Mouse (Mus musculus) ovary, postnatal 10 days (tissue): ENCODE results near the gene Xkr7.

Source experiments
- DNase-seq: peaks from one replicate; pipeline ENCODE4 v3.0.0; 2022; ENCODE audit warnings: low spot score

The Xkr7 gene

DNA sequence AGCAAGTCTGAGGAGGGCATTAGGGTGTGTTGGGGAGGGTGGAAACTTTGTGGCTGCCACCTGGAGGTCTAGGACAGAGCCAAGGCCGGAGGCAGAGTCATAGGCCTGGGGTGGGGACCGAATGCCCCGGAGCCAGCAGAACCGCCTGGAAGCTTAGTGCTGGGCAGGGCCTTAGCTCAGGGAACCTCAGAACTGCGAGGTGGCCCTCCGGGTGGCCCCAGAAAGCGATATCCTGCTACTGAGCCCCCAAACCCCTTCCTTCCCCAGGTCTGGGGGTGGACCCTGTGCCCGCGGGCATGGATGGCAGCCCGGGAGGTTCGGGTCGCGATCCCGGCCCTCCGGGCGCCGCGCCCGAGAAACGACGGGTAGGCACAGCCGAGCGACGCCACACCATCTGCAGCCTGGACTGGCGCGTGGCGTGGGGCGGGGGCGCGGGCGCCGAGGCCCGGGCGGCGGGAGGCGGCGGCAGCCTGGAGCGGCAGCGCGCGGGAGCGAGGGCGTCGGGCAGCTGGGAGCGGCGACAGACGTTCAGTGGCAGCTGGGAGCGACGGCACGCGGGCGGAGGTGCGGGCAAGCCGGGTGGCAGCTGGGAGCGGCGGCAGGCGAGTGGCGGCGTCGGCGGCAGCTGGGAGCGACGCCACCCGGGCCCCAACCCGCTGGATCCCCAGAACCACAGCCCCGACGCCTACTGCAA, 40.0 kb downstream of the Xkr7 start:
- DNase-seq: no peak

DNA sequence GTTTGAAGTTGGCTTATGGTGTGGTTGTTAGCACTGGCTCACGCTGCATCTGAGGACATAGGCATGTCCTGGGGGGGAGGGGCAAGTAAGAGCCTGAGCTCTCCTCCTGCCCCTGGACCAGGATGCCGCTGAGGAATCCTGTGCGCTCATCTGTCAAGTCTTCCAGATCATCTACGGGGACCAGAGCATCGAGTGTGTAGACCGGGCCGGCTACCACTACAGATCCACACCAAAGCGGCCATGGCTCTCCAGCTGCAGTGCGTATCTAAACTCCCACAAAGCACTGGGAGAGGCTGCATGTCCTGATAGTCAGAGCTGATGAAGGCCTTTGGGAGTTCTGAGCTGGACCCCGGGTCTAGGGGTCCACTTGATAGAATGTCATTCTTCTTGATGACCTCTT, 43.0 kb downstream of the Xkr7 start:
- no peak for DNase-seq

DNA sequence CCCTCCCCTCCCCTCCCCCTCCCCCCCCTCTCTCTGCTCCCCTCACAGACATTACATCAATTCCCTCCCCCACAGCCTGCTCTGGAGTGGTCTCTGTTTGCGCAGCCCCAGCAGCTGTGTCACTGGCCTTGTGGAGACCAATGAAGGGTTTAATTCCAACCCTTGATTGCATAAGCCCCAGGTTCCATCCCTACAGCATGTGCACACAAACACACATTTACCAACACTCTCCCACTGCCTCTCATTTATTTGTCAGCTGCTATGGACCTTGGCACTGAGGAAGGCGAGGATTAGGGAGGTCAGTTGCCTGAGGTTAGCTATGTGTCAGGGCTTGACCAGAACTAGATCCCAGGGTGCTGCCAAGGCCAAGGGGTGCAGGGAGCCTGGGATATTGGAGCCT, 44.3 kb downstream of the Xkr7 start:
- no peak for DNase-seq

DNA sequence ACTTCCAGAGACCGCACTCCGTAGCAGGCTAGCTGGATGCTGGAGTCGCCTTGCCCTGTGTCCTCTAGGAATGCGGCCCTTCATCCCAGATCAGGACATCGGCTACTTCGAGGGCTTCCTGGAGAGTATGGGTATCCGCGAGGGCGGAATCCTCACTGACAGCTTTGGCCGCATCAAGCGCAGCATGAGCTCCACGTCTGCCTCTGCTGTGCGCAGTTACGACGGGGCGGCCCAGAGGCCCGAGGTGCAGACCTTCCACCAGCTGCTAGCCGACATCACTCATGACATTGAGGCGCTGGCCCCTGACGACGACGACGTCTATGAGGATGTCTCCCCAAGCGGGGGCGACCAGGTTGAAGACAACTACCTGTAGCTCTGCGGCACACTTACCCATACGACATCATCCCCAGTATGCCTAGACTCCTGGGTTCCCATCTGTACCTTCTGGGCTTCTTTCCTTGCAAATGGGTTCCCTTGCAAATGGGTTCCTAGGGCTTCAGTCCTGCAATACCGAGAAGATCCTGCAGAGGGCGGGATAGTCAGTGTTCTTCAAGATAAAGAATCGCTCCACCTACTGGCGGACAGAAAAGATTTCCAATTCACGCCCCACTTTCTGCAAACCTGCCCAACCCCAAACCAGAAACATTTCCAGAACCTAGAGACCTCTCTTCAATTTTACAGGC, 49.3 kb downstream of the Xkr7 start:
- DNase-seq: peak; percentile 45

DNA sequence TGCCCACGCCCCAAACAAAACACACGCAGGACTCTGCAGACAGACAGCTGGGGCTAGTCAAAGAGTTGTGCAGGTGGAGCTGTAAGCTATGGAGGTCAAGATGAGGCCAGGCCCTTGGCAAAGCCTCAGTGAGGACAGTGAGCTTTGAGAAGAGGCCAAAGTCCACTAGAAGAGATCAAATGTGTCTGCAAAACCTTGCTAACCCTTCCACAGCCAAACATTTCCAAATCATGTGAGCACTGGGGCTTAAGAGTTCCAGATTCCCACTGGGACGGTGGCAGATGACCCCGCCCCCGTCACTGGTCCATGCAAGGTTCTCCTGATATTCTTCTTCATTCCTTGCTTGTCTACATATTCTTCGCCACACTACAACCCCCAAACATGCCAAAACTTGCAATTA, 50.2 kb downstream of the Xkr7 start:
- DNase-seq: no peak

DNA sequence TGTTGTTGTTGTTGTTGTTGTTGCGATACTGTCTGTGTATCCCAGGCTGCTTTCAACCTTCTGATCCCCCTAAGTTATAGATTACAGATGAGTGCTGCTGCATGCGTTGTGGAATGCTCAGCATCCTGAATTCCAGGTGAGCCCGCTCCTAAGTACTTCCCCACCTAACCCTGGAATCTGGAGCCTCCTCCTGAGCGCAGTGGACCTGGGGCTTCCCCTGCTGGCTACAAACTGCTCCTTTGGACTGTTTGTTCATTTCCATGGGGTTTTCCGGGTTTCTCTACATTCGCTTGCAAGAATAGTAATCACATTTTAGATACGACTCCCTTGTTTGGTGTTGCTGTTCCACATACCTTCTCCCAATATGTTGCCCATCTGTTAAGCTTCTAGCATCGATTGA, 51.6 kb downstream of the Xkr7 start:
- DNase-seq: no peak

DNA sequence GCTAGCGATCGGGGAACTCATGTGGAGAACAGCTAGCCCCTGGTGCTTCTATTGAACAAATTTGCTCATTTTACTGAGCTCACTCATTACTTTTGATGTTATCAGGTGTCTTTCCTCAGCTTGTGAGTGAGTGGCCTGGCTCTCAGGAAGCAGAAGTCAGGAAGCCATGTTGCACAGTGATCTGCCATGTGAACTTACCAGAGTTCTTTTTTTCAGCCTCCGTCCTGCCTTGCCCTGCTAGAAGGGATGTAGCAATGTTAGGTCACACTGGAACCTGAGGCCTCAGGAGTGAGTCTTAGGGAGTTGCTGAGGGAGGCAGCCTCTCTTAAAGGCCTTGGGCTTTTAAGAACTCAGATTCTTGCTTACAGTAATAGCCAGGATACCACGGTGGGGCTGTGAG, 52.2 kb downstream of the Xkr7 start:
- DNase-seq: no peak

DNA sequence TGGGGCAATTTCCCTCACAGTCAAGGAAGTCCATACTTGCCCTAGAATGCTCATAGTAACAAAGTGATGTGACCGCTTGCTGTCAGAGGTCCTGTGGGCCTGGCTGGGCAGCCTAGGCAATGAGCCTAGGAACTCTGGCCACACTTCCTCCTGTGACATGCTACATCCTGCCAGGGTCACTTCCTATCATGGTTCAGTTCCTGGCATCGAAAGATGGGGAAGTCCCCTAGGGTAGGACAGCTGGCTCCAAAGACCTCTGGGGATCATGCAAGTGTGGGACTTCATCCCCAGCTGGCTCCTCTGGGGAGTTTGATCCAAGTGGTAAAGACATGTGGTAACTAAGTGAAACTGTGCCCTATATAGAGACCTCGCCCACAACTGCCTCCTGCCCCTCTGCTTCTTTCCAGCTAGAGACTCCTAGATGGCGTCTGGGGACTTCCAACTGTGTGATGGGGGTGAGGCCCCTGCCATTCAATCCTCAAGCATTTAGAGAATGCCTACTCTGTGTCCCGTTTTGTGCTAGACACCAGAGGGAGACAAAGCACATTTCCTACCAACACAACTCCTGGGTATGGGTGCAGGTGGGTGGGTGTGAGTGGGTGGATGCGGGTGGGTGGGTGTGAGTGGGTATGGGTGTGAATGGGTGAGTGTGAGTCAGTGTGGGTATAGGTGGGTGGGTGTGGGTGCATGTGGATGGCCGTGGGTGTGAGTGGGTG, 52.8 kb downstream of the Xkr7 start:
- DNase-seq: no peak

DNA sequence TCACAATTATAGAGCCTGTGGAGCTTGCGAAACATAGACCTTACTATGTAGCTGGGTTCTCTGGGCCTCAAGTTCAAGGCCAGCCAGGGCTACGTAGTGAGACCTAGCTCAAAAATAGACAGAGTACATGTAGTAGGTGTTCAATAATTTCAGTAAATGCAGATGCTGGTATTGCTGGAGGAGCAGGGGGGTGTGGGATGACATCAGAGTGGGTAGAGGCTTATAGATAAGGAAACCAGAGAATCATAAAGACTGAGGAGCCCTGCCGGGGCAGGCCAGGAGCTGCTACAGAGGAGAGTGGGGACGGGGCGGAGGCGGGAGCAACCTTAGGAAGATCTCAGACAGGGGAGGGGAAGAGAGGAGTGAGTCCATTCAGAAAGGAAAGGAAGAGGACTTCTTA, 53.9 kb downstream of the Xkr7 start:
- DNase-seq: no peak

DNA sequence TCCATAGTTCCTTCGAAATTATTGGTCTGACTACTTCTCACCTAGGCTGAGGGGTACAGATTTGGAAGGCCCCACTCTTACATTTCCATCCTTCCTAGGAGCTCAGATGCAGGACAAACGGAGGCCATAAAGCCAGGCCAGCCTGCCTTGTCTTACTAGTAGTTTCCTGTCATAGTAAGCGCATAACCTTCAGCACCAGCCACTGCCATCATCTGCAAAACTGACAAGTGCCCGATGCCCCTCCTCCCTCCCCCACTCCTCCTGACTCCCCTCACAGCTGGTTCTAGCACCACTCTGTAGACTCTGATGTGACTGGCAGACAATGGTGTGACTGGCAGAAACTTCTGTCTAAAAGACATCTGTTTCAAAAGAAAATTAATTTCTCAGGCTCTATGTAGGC, 54.5 kb downstream of the Xkr7 start:
- DNase-seq: no peak

DNA sequence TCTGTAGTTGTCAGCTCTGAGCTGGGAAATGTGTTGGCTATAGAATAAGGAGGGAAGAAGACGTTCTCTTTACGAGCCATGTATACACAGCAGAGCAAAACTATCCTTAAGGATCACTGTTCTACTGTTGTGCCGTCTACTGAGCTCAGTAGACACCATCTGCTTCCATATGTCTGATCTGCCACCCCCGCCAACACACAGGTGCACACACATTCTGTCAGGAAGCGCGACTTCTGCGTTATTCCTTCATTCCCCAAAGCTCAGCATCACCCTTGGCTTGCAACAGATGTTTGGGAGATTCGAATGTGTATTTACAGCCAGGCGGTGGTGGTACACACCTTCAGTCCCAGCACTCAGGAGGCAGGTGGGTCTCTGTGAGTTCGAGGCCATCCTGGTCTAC, 55.4 kb downstream of the Xkr7 start:
- DNase-seq: no peak

DNA sequence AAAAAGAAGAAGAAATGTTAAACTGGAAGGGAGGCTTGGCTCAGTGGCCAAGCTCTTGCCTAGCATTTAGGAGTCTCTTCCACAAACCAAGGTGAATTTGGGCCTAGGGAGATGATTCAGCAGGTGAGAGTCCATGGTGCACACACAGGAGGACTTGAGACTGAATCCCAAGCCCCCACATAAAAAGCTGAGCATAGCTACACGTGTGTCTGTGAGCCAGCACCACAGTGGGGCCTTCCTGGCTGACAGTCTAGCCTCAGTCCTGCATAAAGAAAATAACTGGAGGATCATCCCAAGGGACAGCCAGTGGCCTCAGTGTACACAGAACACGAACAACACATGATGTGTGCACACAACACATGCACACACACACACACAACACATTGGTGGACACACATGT, 57.7 kb downstream of the Xkr7 start:
- no peak for DNase-seq

DNA sequence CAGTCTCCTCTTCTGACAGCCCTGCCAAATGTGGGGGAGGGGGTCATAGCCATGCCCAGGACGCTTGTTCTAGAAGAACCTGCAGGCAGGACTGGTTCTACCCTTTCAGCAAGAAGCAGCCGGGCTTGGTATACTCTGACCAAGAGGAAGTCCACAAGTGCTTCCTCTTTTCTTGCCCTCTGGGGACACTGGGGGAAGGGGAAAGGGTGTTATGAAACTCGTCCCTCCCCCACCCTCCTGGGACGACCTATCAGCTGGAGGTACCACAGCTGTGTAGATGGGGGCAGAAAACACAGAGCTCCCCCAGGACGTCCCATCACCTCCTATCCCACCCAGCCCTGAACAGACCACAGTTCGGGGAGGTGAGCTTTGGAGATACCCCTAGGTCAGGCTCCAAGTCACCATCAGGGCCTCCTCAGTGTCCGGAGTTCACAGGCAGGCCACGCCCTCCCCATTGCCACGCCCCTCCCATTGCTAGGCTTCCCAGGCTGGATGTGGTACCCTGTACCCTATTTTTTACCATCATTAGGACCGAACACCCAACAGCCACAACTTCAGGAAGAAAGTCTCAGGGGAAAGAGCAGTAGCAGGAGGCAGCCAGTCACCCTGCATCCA, 59.0 kb downstream of the Xkr7 start:
- no peak for DNase-seq
